Mouse (Mus musculus): ENCODE measurements at regions not wholly inside any gene's neighbourhood (a gene's known extent, or its start where the extent isn't known, plus 50 kb on each side); places are given as distances from the start of the nearest gene placed in this dataset.

- ATAC-seq = no peak
- no peak overlapping the region for H3K4me3 ChIP-seq (replicated peaks)
- H3K27me3 ChIP-seq (replicated peaks) = no peaks in the 10 kb centered on the region
- H3K4me1 ChIP-seq (replicated peaks) = no peaks in the 10 kb centered on the region
- no peak overlapping the region for H3K27ac ChIP-seq
- H3K36me3 ChIP-seq = no peaks in the 10 kb centered on the region
- whole genome bisulfite sequencing = 77% methylated on average over 3 of the region's 3 CpGs
- no peak overlapping the region for H3K4me2 ChIP-seq (replicated peaks)
- H3K9me3 ChIP-seq = no peaks in the 10 kb centered on the region
- H3K9ac ChIP-seq = no peak overlapping the region
Measured at GRCm38 (mm10) chr16:5380626-5381025, 124.8 kb upstream of the Eef2kmt start.

GRCm38 (mm10) chr16:5377001-5377400, 121.2 kb upstream of the Eef2kmt start:
- H3K4me1 ChIP-seq (replicated peaks) = no peaks in the 10 kb centered on the region
- ATAC-seq = no peak
- H3K27me3 ChIP-seq (replicated peaks) = no peaks in the 10 kb centered on the region
- 87% methylated on average over 3 of the region's 3 CpGs for WGBS
- H3K9me3 ChIP-seq = no peaks in the 10 kb centered on the region
- H3K4me3 ChIP-seq (replicated peaks) = no peak overlapping the region
- H3K36me3 ChIP-seq = no peaks in the 10 kb centered on the region
- no peak overlapping the region for H3K27ac ChIP-seq
- H3K9ac ChIP-seq = no peak overlapping the region
- H3K4me2 ChIP-seq (replicated peaks) = no peak overlapping the region

- H3K9ac ChIP-seq = no peak overlapping the region
- no peaks in the 10 kb centered on the region for H3K36me3 ChIP-seq
- H3K4me2 ChIP-seq (replicated peaks) = no peak overlapping the region
- WGBS = 34% methylated on average over 6 of the region's 6 CpGs
- H3K27me3 ChIP-seq (replicated peaks) = no peaks in the 10 kb centered on the region
- H3K4me3 ChIP-seq (replicated peaks) = no peak overlapping the region
- no peak for ATAC-seq
- H3K4me1 ChIP-seq (replicated peaks) = no peaks in the 10 kb centered on the region
- no peaks in the 10 kb centered on the region for H3K9me3 ChIP-seq
- H3K27ac ChIP-seq = no peak overlapping the region
Measured at GRCm38 (mm10) chr16:5374818-5375605, 119.2 kb upstream of the Eef2kmt start.

GRCm38 (mm10) chr16:5371175-5371893, 115.6 kb upstream of the Eef2kmt start:
- WGBS = 86% methylated on average over 4 of the region's 4 CpGs
- H3K36me3 ChIP-seq = no peaks in the 10 kb centered on the region
- H3K9me3 ChIP-seq = no peaks in the 10 kb centered on the region
- H3K27me3 ChIP-seq (replicated peaks) = no peaks in the 10 kb centered on the region
- no peak overlapping the region for H3K9ac ChIP-seq
- ATAC-seq = no peak
- H3K4me3 ChIP-seq (replicated peaks) = no peak overlapping the region
- no peak overlapping the region for H3K4me2 ChIP-seq (replicated peaks)
- H3K27ac ChIP-seq = no peak overlapping the region
- H3K4me1 ChIP-seq (replicated peaks) = 0 out of 2 replicates have a peak, but pooled peaks cover 4% of the 10 kb centered on the region

- no peak for ATAC-seq
- H3K27ac ChIP-seq = no peak overlapping the region
- no peak overlapping the region for H3K4me2 ChIP-seq (replicated peaks)
- H3K9me3 ChIP-seq = no peaks in the 10 kb centered on the region
- H3K27me3 ChIP-seq (replicated peaks) = no peaks in the 10 kb centered on the region
- H3K9ac ChIP-seq = no peak overlapping the region
- H3K36me3 ChIP-seq = no peaks in the 10 kb centered on the region
- H3K4me3 ChIP-seq (replicated peaks) = no peak overlapping the region
- H3K4me1 ChIP-seq (replicated peaks) = 0 out of 2 replicates have a peak, but pooled peaks cover 4% of the 10 kb centered on the region
Measured at GRCm38 (mm10) chr16:5370496-5370895, 114.7 kb upstream of the Eef2kmt start.

- Histone ChIP-seq H3K27me3 (replicated peaks) (no peaks in the 10 kb centered on the region), H3K36me3 (no peaks in the 10 kb centered on the region), H3K9ac (no peak overlapping the region), H3K9me3 (no peaks in the 10 kb centered on the region), H3K27ac (no peak overlapping the region), H3K4me1 (replicated peaks) (0 out of 2 replicates have a peak, but pooled peaks cover 4% of the 10 kb centered on the region), H3K4me2 (replicated peaks) (no peak overlapping the region), H3K4me3 (replicated peaks) (no peak overlapping the region)
- 37% methylated on average over 7 of the region's 7 CpGs for WGBS
- peak; percentile 97 for ATAC-seq
Measured at GRCm38 (mm10) chr16:5368897-5369558, 113.2 kb upstream of the Eef2kmt start.

GRCm38 (mm10) chr16:5368357-5368756, 112.6 kb upstream of the Eef2kmt start:
- ATAC-seq = no peak
- 70% methylated on average over 8 of the region's 8 CpGs for WGBS

GRCm38 (mm10) chr16:5367581-5368119, 111.9 kb upstream of the Eef2kmt start:
- ATAC-seq = no peak
- Histone ChIP-seq H3K27me3 (replicated peaks) (no peaks in the 10 kb centered on the region), H3K9me3 (no peaks in the 10 kb centered on the region), H3K9ac (no peak overlapping the region), H3K4me1 (replicated peaks) (0 out of 2 replicates have a peak, but pooled peaks cover 4% of the 10 kb centered on the region), H3K27ac (no peak overlapping the region), H3K36me3 (no peaks in the 10 kb centered on the region), H3K4me2 (replicated peaks) (no peak overlapping the region), H3K4me3 (replicated peaks) (no peak overlapping the region)
- WGBS = 74% methylated on average over 10 of the region's 10 CpGs

More at GRCm38 (mm10) chr16:5368357-5368756, 112.6 kb upstream of the Eef2kmt start:
- Histone ChIP-seq H3K4me2 (replicated peaks) (no peak overlapping the region), H3K9ac (no peak overlapping the region), H3K4me1 (replicated peaks) (0 out of 2 replicates have a peak, but pooled peaks cover 4% of the 10 kb centered on the region), H3K27me3 (replicated peaks) (no peaks in the 10 kb centered on the region), H3K4me3 (replicated peaks) (no peak overlapping the region), H3K9me3 (no peaks in the 10 kb centered on the region), H3K36me3 (no peaks in the 10 kb centered on the region), H3K27ac (no peak overlapping the region)

- Histone ChIP-seq H3K4me3 (replicated peaks) (no peak overlapping the region), H3K36me3 (no peaks in the 10 kb centered on the region)
Measured at GRCm38 (mm10) chr16:5366021-5366420, 110.2 kb upstream of the Eef2kmt start.

GRCm38 (mm10) chr16:5363007-5363570, 107.3 kb upstream of the Eef2kmt start:
- ATAC-seq = no peak
- Histone ChIP-seq H3K4me1 (replicated peaks) (no peaks in the 10 kb centered on the region), H3K27me3 (replicated peaks) (no peaks in the 10 kb centered on the region), H3K4me3 (replicated peaks) (no peak overlapping the region), H3K27ac (no peak overlapping the region), H3K4me2 (replicated peaks) (no peak overlapping the region), H3K9ac (no peak overlapping the region), H3K9me3 (no peaks in the 10 kb centered on the region), H3K36me3 (no peaks in the 10 kb centered on the region)
- 74% methylated on average over 10 of the region's 10 CpGs for WGBS

More at GRCm38 (mm10) chr16:5366021-5366420, 110.2 kb upstream of the Eef2kmt start:
- H3K27ac ChIP-seq = no peak overlapping the region
- WGBS = 78% methylated on average over 3 of the region's 3 CpGs
- H3K27me3 ChIP-seq (replicated peaks) = no peaks in the 10 kb centered on the region
- 0 out of 2 replicates have a peak, but pooled peaks cover 4% of the 10 kb centered on the region for H3K4me1 ChIP-seq (replicated peaks)
- no peak overlapping the region for H3K9ac ChIP-seq
- ATAC-seq = no peak
- no peaks in the 10 kb centered on the region for H3K9me3 ChIP-seq
- no peak overlapping the region for H3K4me2 ChIP-seq (replicated peaks)

GRCm38 (mm10) chr16:5359193-5359592, 103.4 kb upstream of the Eef2kmt start:
- no peak for ATAC-seq
- Histone ChIP-seq H3K9me3 (no peaks in the 10 kb centered on the region), H3K27me3 (replicated peaks) (no peaks in the 10 kb centered on the region), H3K36me3 (no peaks in the 10 kb centered on the region), H3K9ac (no peak overlapping the region), H3K27ac (no peak overlapping the region), H3K4me2 (replicated peaks) (no peak overlapping the region), H3K4me1 (replicated peaks) (no peaks in the 10 kb centered on the region), H3K4me3 (replicated peaks) (no peak overlapping the region)
- 76% methylated on average over 4 of the region's 4 CpGs for WGBS

- Histone ChIP-seq H3K4me2 (replicated peaks) (no peak overlapping the region), H3K9ac (no peak overlapping the region), H3K36me3 (no peaks in the 10 kb centered on the region), H3K27me3 (replicated peaks) (no peaks in the 10 kb centered on the region), H3K4me3 (replicated peaks) (no peak overlapping the region), H3K9me3 (no peaks in the 10 kb centered on the region), H3K27ac (no peak overlapping the region), H3K4me1 (replicated peaks) (0 out of 2 replicates have a peak, but pooled peaks cover 4% of the 10 kb centered on the region)
- no peak for ATAC-seq
- 80% methylated on average over 2 of the region's 2 CpGs for WGBS
Measured at GRCm38 (mm10) chr16:5353881-5354280, 98.1 kb upstream of the Eef2kmt start.

All from intestine, embryonic 15.5 days (tissue).